Mouse (Mus musculus): ENCODE results near the gene 5730522E02Rik. TPM values are rescaled to one million over a fixed set of nuclear protein-coding genes. Genes with fewer than 3 reads are reported as not detected.

5730522E02Rik gene
- polyA plus RNA-seq, 1 experiment from 2014 or later: 4.6 TPM

- H3K9ac ChIP-seq (ENCODE audit: low read length): no peak overlapping the region
- H3K27me3 ChIP-seq (ENCODE audit: control insufficient read depth, insufficient read depth, low read length): no peaks in the 10 kb centered on the region
- no peak for DNase-seq (ENCODE audit: low spot score, missing footprints)
- no peak overlapping the region for H3K27ac ChIP-seq (ENCODE audit: low read depth, low read length)
- H3K4me1 ChIP-seq (ENCODE audit: control insufficient read depth, insufficient read depth, low read length): no peaks in the 10 kb centered on the region
- H3K4me3 ChIP-seq (ENCODE audit: low read depth, low read length): no peak overlapping the region
- WGBS: 89% methylated on average over 3 of the region's 3 CpGs
- H3K4me2 ChIP-seq: no peak overlapping the region
- no peaks in the 10 kb centered on the region for H3K36me3 ChIP-seq (ENCODE audit: control insufficient read depth, insufficient read depth, low read length)
- no peak for ATAC-seq (ENCODE audit: low FRiP score)
- no peaks in the 10 kb centered on the region for H3K9me3 ChIP-seq (ENCODE audit: control insufficient read depth, low read length)
Measured at GRCm38 (mm10) chr11:26195468-26195867, 15.1 kb downstream of the 5730522E02Rik start.

GRCm38 (mm10) chr11:26187231-26187967 is 23.2 kb downstream of the 5730522E02Rik start:
- no peak overlapping the region for H3K27ac ChIP-seq (ENCODE audit: low read depth, low read length)
- no peaks in the 10 kb centered on the region for H3K4me1 ChIP-seq (ENCODE audit: control insufficient read depth, insufficient read depth, low read length)
- H3K4me3 ChIP-seq (ENCODE audit: low read depth, low read length): no peak overlapping the region
- 77% methylated on average over 3 of the region's 3 CpGs for WGBS
- no peaks in the 10 kb centered on the region for H3K9me3 ChIP-seq (ENCODE audit: control insufficient read depth, low read length)
- H3K9ac ChIP-seq (ENCODE audit: low read length): no peak overlapping the region
- no peaks in the 10 kb centered on the region for H3K27me3 ChIP-seq (ENCODE audit: control insufficient read depth, insufficient read depth, low read length)
- H3K36me3 ChIP-seq (ENCODE audit: control insufficient read depth, insufficient read depth, low read length): no peaks in the 10 kb centered on the region
- no peak overlapping the region for H3K4me2 ChIP-seq
- no peak for DNase-seq (ENCODE audit: low spot score, missing footprints)
- ATAC-seq (ENCODE audit: low FRiP score): no peak

GRCm38 (mm10) chr11:26170572-26170971 is 40.0 kb downstream of the 5730522E02Rik start:
- DNase-seq (ENCODE audit: low spot score, missing footprints) (no peak), ATAC-seq (ENCODE audit: low FRiP score) (no peak)
- no peaks in the 10 kb centered on the region for H3K36me3 ChIP-seq (ENCODE audit: control insufficient read depth, insufficient read depth, low read length)
- H3K27ac ChIP-seq (ENCODE audit: low read depth, low read length): no peak overlapping the region
- WGBS: 86% methylated on average over 2 of the region's 2 CpGs
- no peak overlapping the region for H3K4me2 ChIP-seq
- H3K9me3 ChIP-seq (ENCODE audit: control insufficient read depth, low read length): no peaks in the 10 kb centered on the region
- no peaks in the 10 kb centered on the region for H3K4me1 ChIP-seq (ENCODE audit: control insufficient read depth, insufficient read depth, low read length)
- no peak overlapping the region for H3K4me3 ChIP-seq (ENCODE audit: low read depth, low read length)
- no peaks in the 10 kb centered on the region for H3K27me3 ChIP-seq (ENCODE audit: control insufficient read depth, insufficient read depth, low read length)
- no peak overlapping the region for H3K9ac ChIP-seq (ENCODE audit: low read length)

GRCm38 (mm10) chr11:26167609-26167971 is 43.0 kb downstream of the 5730522E02Rik start:
- Histone ChIP-seq H3K27ac (ENCODE audit: low read depth, low read length) (no peak overlapping the region), H3K4me2 (no peak overlapping the region), H3K4me3 (ENCODE audit: low read depth, low read length) (no peak overlapping the region), H3K4me1 (ENCODE audit: control insufficient read depth, insufficient read depth, low read length) (no peaks in the 10 kb centered on the region), H3K9me3 (ENCODE audit: control insufficient read depth, low read length) (no peaks in the 10 kb centered on the region), H3K36me3 (ENCODE audit: control insufficient read depth, insufficient read depth, low read length) (no peaks in the 10 kb centered on the region), H3K9ac (ENCODE audit: low read length) (no peak overlapping the region), H3K27me3 (ENCODE audit: control insufficient read depth, insufficient read depth, low read length) (no peaks in the 10 kb centered on the region)
- DNase-seq (ENCODE audit: low spot score, missing footprints): no peak
- ATAC-seq (ENCODE audit: low FRiP score): no peak
- 94% methylated on average over 7 of the region's 7 CpGs for WGBS

GRCm38 (mm10) chr11:26166966-26167608 is 43.5 kb downstream of the 5730522E02Rik start:
- H3K4me2 ChIP-seq: no peak overlapping the region
- no peaks in the 10 kb centered on the region for H3K27me3 ChIP-seq (ENCODE audit: control insufficient read depth, insufficient read depth, low read length)
- H3K4me1 ChIP-seq (ENCODE audit: control insufficient read depth, insufficient read depth, low read length): no peaks in the 10 kb centered on the region
- H3K36me3 ChIP-seq (ENCODE audit: control insufficient read depth, insufficient read depth, low read length): no peaks in the 10 kb centered on the region
- ATAC-seq (ENCODE audit: low FRiP score) (no peak), DNase-seq (ENCODE audit: low spot score, missing footprints) (no peak)
- 87% methylated on average over 4 of the region's 4 CpGs for WGBS
- H3K4me3 ChIP-seq (ENCODE audit: low read depth, low read length): no peak overlapping the region
- H3K27ac ChIP-seq (ENCODE audit: low read depth, low read length): no peak overlapping the region
- no peaks in the 10 kb centered on the region for H3K9me3 ChIP-seq (ENCODE audit: control insufficient read depth, low read length)
- H3K9ac ChIP-seq (ENCODE audit: low read length): no peak overlapping the region

- no peak overlapping the region for H3K27ac ChIP-seq (ENCODE audit: low read depth, low read length)
- 92% methylated on average over 5 of the region's 5 CpGs for WGBS
- H3K4me2 ChIP-seq: no peak overlapping the region
- ATAC-seq (ENCODE audit: low FRiP score) (no peak), DNase-seq (ENCODE audit: low spot score, missing footprints) (no peak)
- H3K9ac ChIP-seq (ENCODE audit: low read length): no peak overlapping the region
- H3K36me3 ChIP-seq (ENCODE audit: control insufficient read depth, insufficient read depth, low read length): no peaks in the 10 kb centered on the region
- H3K27me3 ChIP-seq (ENCODE audit: control insufficient read depth, insufficient read depth, low read length): no peaks in the 10 kb centered on the region
- H3K4me1 ChIP-seq (ENCODE audit: control insufficient read depth, insufficient read depth, low read length): no peaks in the 10 kb centered on the region
- no peak overlapping the region for H3K4me3 ChIP-seq (ENCODE audit: low read depth, low read length)
- H3K9me3 ChIP-seq (ENCODE audit: control insufficient read depth, low read length): no peaks in the 10 kb centered on the region
Measured at GRCm38 (mm10) chr11:26164651-26165259, 45.8 kb downstream of the 5730522E02Rik start.

GRCm38 (mm10) chr11:26161354-26161753 is 49.2 kb downstream of the 5730522E02Rik start:
- Histone ChIP-seq H3K4me3 (ENCODE audit: low read depth, low read length) (no peak overlapping the region), H3K9me3 (ENCODE audit: control insufficient read depth, low read length) (no peaks in the 10 kb centered on the region), H3K4me1 (ENCODE audit: control insufficient read depth, insufficient read depth, low read length) (peaks cover 4% of the 10 kb centered on the region; the same call in 1 of the 2 replicates), H3K36me3 (ENCODE audit: control insufficient read depth, insufficient read depth, low read length) (no peaks in the 10 kb centered on the region), H3K9ac (ENCODE audit: low read length) (no peak overlapping the region), H3K27me3 (ENCODE audit: control insufficient read depth, insufficient read depth, low read length) (no peaks in the 10 kb centered on the region), H3K4me2 (no peak overlapping the region), H3K27ac (ENCODE audit: low read depth, low read length) (no peak overlapping the region)
- 83% methylated on average over 5 of the region's 5 CpGs for WGBS
- no peak for ATAC-seq (ENCODE audit: low FRiP score)
- DNase-seq (ENCODE audit: low spot score, missing footprints): no peak

- peaks cover 4% of the 10 kb centered on the region; the same call in 1 of the 2 replicates for H3K4me1 ChIP-seq (ENCODE audit: control insufficient read depth, insufficient read depth, low read length)
- no peaks in the 10 kb centered on the region for H3K9me3 ChIP-seq (ENCODE audit: control insufficient read depth, low read length)
- H3K4me2 ChIP-seq: no peak overlapping the region
- no peaks in the 10 kb centered on the region for H3K36me3 ChIP-seq (ENCODE audit: control insufficient read depth, insufficient read depth, low read length)
- 62% methylated on average over 3 of the region's 3 CpGs for WGBS
- DNase-seq (ENCODE audit: low spot score, missing footprints) (no peak), ATAC-seq (ENCODE audit: low FRiP score) (no peak)
- no peak overlapping the region for H3K9ac ChIP-seq (ENCODE audit: low read length)
- H3K27me3 ChIP-seq (ENCODE audit: control insufficient read depth, insufficient read depth, low read length): no peaks in the 10 kb centered on the region
- H3K4me3 ChIP-seq (ENCODE audit: low read depth, low read length): no peak overlapping the region
- H3K27ac ChIP-seq (ENCODE audit: low read depth, low read length): no peak overlapping the region
Measured at GRCm38 (mm10) chr11:26159033-26159432, 51.5 kb downstream of the 5730522E02Rik start.

- H3K27me3 ChIP-seq (ENCODE audit: control insufficient read depth, insufficient read depth, low read length): no peaks in the 10 kb centered on the region
- no peak overlapping the region for H3K27ac ChIP-seq (ENCODE audit: low read depth, low read length)
- no peak for ATAC-seq (ENCODE audit: low FRiP score)
- H3K9me3 ChIP-seq (ENCODE audit: control insufficient read depth, low read length): no peaks in the 10 kb centered on the region
- H3K4me2 ChIP-seq: no peak overlapping the region
- H3K4me1 ChIP-seq (ENCODE audit: control insufficient read depth, insufficient read depth, low read length): no peaks in the 10 kb centered on the region
- H3K9ac ChIP-seq (ENCODE audit: low read length): no peak overlapping the region
- no peak for DNase-seq (ENCODE audit: low spot score, missing footprints)
- H3K4me3 ChIP-seq (ENCODE audit: low read depth, low read length): no peak overlapping the region
- no peaks in the 10 kb centered on the region for H3K36me3 ChIP-seq (ENCODE audit: control insufficient read depth, insufficient read depth, low read length)
- WGBS: 80% methylated on average over 3 of the region's 3 CpGs
Measured at GRCm38 (mm10) chr11:26140024-26140423, 70.5 kb downstream of the 5730522E02Rik start.
